Mouse (Mus musculus): ENCODE results near the gene Skap1.

- no peak for TF ChIP-seq POLR2A (IDR thresholded peaks at IDR 0.05; ENCODE audit: borderline replicate concordance, extremely low read depth, insufficient read depth, insufficient read length, poor library complexity, severe bottlenecking)
- TF ChIP-seq CTCF (IDR thresholded peaks at IDR 0.05; ENCODE audit: borderline replicate concordance, extremely low read depth, insufficient read depth, insufficient read length) = no peak
Measured at GRCm38 (mm10) chr11:96596301-96596700, 131.9 kb downstream of the Skap1 start.
